Mouse (Mus musculus) leukemia stem cell, adult 10-12 weeks (primary cell): ENCODE results near the gene Olfr1226. TPM values are rescaled to one million over a fixed set of nuclear protein-coding genes. Genes with fewer than 3 reads are reported as not detected.

ENCODE experiments used
- polyA plus RNA-seq: library from polyadenylated mRNA; stranded (reverse); fragments of >175 nt; gene quantifications from 2 replicates; pipeline ENCODE4 v1.2.3, GENCODE M21; 2012; ENCODE audit warnings: low replicate concordance

Gene Olfr1226
- not detected in 2 replicates for polyA plus RNA-seq

DNA sequence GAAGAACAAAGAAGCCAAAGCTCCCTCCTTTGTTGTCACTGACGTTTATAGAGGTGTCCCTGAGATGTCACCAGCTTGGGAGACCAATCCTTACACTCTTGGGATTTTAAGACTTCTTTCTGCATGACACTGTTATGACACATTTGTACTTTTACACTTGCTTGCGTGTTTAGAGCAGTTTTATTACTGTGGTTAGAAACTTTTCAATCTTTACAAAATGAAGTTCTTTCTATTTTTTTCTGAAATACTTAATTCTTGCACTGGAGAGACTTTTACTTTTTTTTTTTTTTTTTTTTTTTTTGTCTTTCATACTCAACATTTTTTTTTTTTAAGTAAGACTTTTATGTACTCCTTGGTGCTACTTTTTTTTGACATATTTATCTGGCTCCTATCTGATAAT is at the start of gene Olfr1226:
Gene Olfr1226 (minus strand): TSS at position 101 of the 400 bp plus-strand sequence.

GRCm38 (mm10) chr2:89174569-89174968 is 25.3 kb downstream of the Olfr1226 start, which contains the start of gene Olfr1225:
Olfr1225 (minus strand) TSS chr2:89174669.

DNA sequence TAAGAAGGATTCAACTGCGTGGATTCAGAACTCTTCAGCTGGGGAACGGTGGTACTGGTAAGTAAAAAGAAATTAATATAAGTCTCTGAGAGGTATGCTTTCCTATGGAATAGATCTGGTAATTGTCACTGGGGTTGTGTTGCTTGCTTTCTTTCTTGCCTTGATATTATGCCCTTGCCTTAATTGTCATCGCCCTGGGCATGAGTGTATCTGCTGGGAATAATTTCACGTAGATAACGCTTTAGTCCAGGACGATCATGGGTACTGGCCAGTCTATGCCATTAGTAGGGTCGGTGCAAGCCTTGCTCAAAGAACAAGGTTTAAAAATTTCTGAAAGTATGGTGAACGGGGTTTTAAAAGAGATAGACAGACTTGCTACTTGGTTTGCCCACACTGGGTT is 35.9 kb downstream of the Olfr1226 start, which contains the start of gene Olfr1224-ps1:
Gene Olfr1224-ps1 (minus strand): TSS at position 101 of the 400 bp plus-strand sequence.

DNA sequence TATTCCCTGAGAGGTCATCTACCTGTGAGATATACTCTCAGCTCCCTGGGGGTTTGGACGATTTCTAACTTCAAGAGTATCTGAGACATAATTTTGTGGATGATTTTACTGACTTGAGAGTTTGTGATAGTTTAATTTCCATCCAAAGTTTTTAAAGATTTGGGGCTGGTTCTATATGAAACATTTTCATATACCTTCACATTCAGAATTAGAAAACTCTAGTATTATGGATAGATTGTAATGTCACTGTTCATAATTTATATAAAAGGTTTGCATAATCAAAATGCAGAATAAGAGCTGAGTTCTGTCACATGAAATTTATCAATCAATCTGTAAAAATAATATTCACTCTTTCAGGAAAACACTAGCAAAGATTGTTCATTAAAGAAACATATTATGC is 48.4 kb downstream of the Olfr1226 start, which contains the start of gene Olfr1223:
Gene Olfr1223 (minus strand): TSS at position 101 of the 400 bp plus-strand sequence.

Other genes starting within 250 kb of the Olfr1226 start
- 0.33 TPM in 1 of 2 replicates, not detected in the other for gene Olfr1212, start 246.1 kb downstream of the Olfr1226 start, polyA plus RNA-seq
- not detected in 2 replicates for gene Gm13762, start 219.8 kb downstream of the Olfr1226 start, polyA plus RNA-seq
- gene Olfr1214, start 207.4 kb downstream of the Olfr1226 start, polyA plus RNA-seq = not detected in 2 replicates
- gene Olfr1215, start 193.1 kb downstream of the Olfr1226 start, polyA plus RNA-seq = not detected in 2 replicates
- gene Olfr1216, start 181.7 kb downstream of the Olfr1226 start, polyA plus RNA-seq = not detected in 2 replicates
- gene Olfr1217, start 168.0 kb downstream of the Olfr1226 start, polyA plus RNA-seq = not detected in 2 replicates
- not detected in 2 replicates for gene Olfr1218, start 138.9 kb downstream of the Olfr1226 start, polyA plus RNA-seq
- gene Olfr1219, start 116.5 kb downstream of the Olfr1226 start, polyA plus RNA-seq = not detected in 2 replicates
- gene Olfr1220, start 93.2 kb downstream of the Olfr1226 start, polyA plus RNA-seq = not detected in 2 replicates
- not detected in 2 replicates for gene Olfr1221, start 82.8 kb downstream of the Olfr1226 start, polyA plus RNA-seq
- not detected in 2 replicates for gene Olfr1222, start 67.0 kb downstream of the Olfr1226 start, polyA plus RNA-seq
- gene Olfr1223, start 48.5 kb downstream of the Olfr1226 start, polyA plus RNA-seq = not detected in 2 replicates
- gene Olfr1224-ps1, start 36.0 kb downstream of the Olfr1226 start, polyA plus RNA-seq = 0.26 TPM in 1 of 2 replicates, not detected in the other
- gene Olfr1225, start 25.4 kb downstream of the Olfr1226 start, polyA plus RNA-seq = not detected in 2 replicates
- not detected in 2 replicates for gene Olfr1228, start 54.0 kb upstream of the Olfr1226 start, polyA plus RNA-seq
- gene Olfr1229, start 88.0 kb upstream of the Olfr1226 start, polyA plus RNA-seq = not detected in 2 replicates
- gene Olfr1230, start 97.2 kb upstream of the Olfr1226 start, polyA plus RNA-seq = not detected in 2 replicates
- 0.39 TPM in 1 of 2 replicates, not detected in the other for gene Olfr1231, start 107.0 kb upstream of the Olfr1226 start, polyA plus RNA-seq
- gene Olfr1232, start 129.6 kb upstream of the Olfr1226 start, polyA plus RNA-seq = not detected in 2 replicates
- gene Olfr1233, start 142.3 kb upstream of the Olfr1226 start, polyA plus RNA-seq = not detected in 2 replicates
- gene Olfr1234, start 164.8 kb upstream of the Olfr1226 start, polyA plus RNA-seq = not detected in 2 replicates
- gene Olfr1238, start 209.6 kb upstream of the Olfr1226 start, polyA plus RNA-seq = not detected in 2 replicates
- not detected in 2 replicates for gene Olfr1239, start 220.4 kb upstream of the Olfr1226 start, polyA plus RNA-seq
- gene Olfr1240, start 243.0 kb upstream of the Olfr1226 start, polyA plus RNA-seq = not detected in 2 replicates